Mouse (Mus musculus): Measurements from ENCODE around the gene Tdpoz4. TPM values are rescaled to one million over a fixed set of nuclear protein-coding genes. Genes with fewer than 3 reads are reported as not detected.
"Not testable (repeated sequence)": the region's sequence is repeated elsewhere in the genome, so short reads cannot be mapped to it uniquely, and the experiment has no call there.

The Tdpoz4 gene
- polyA plus RNA-seq (2014; fragmentation: Nextera tagmentation; extraction: Ambion mirVana) = not detected in 2 replicates

DNA sequence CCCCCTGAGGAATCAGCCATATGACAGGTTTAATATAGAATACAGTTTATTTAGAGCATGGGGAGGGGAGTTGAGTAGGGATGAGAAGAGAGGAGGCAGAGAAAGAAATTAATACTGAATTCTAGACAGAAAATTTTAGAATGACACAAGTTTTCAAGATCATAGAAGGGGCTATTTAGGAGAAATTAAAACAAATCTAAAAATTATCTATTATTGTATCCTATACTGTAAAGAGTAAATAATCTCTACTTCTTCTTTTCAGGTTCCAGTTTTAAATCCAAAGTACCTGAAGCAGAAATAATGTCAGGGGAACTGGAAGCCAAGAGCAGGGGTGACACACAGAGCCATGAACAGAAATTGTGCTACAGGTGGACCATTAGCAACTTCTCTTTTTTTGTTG lies at the start of gene Tdpoz4:
Gene Tdpoz4, plus strand, starts transcription at position 301 of the 400 bp plus-strand sequence.
- not testable (repeated sequence) for DNase-seq (ENCODE audit: low spot score); H3K4me1 ChIP-seq (ENCODE audit: control insufficient read depth, insufficient read depth, low read length); H3K4me2 ChIP-seq (ENCODE audit: low read depth); ATAC-seq (ENCODE audit: insufficient read depth, low FRiP score, low TSS enrichment); H3K4me3 ChIP-seq (ENCODE audit: low read depth, low read length); H3K27ac ChIP-seq (ENCODE audit: low read depth, low read length); H3K9ac ChIP-seq (ENCODE audit: low read length); H3K36me3 ChIP-seq (ENCODE audit: control insufficient read depth, insufficient read depth, low read length); H3K9me3 ChIP-seq (ENCODE audit: control insufficient read depth, low read length); H3K27me3 ChIP-seq (ENCODE audit: control insufficient read depth, insufficient read depth, low read length)

DNA sequence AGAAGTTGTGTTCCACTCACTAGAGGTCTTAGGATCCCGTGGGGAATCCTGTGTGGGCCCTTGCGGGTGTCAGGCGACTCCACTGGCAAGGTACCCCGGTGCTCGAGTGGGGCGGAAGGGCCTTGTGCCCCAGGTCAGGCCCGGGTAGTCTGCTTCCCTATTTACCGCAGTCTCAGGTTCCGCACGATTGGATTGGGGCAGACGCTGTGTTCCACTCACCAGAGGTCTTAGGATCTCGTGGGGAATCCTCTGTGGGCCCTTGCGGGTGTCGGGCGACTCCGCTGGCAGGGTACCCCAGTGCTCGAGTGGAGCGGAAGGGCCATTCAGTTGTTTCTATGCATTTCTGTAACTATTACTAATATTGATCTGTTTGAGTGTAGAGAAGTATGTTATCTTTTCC lies 42.2 kb upstream of the Tdpoz4 start:
- H3K9me3 ChIP-seq (ENCODE audit: control insufficient read depth, low read length); ATAC-seq (ENCODE audit: insufficient read depth, low FRiP score, low TSS enrichment); DNase-seq (ENCODE audit: low spot score); H3K27me3 ChIP-seq (ENCODE audit: control insufficient read depth, insufficient read depth, low read length); H3K9ac ChIP-seq (ENCODE audit: low read length); H3K4me3 ChIP-seq (ENCODE audit: low read depth, low read length); H3K4me2 ChIP-seq (ENCODE audit: low read depth); H3K4me1 ChIP-seq (ENCODE audit: control insufficient read depth, insufficient read depth, low read length); H3K36me3 ChIP-seq (ENCODE audit: control insufficient read depth, insufficient read depth, low read length); H3K27ac ChIP-seq (ENCODE audit: low read depth, low read length): not testable (repeated sequence)
- WGBS = 92% methylated on average over 18 of the region's 18 CpGs

DNA sequence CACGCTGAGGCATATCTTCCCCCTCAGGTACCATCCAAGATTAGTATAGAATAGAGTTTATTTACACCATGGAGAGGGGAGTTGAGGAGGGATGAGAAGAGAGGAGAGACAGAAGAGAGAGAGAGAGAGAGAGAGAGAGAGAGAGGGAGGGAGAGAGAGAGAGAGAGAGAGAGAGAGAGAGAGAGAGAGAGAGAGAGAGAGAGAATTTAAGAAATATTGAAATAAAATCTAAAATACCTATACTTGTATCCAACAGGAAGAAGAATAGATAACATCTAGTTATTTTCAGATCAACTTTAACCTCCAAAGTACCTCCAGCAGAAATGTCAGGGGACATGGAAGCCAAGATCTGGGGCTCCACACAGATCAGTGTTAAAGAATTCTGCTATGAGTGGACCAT lies 23.5 kb upstream of the Tdpoz4 start, which contains the start of gene Gm5773:
Gene Gm5773, plus strand, starts transcription at position 301 of the 400 bp plus-strand sequence.
- 84% methylated on average over 1 of the region's 1 CpGs for WGBS
- not testable (repeated sequence) for H3K27ac ChIP-seq (ENCODE audit: low read depth, low read length); H3K4me3 ChIP-seq (ENCODE audit: low read depth, low read length); DNase-seq (ENCODE audit: low spot score); H3K9ac ChIP-seq (ENCODE audit: low read length); H3K9me3 ChIP-seq (ENCODE audit: control insufficient read depth, low read length); H3K27me3 ChIP-seq (ENCODE audit: control insufficient read depth, insufficient read depth, low read length); ATAC-seq (ENCODE audit: insufficient read depth, low FRiP score, low TSS enrichment); H3K36me3 ChIP-seq (ENCODE audit: control insufficient read depth, insufficient read depth, low read length); H3K4me2 ChIP-seq (ENCODE audit: low read depth); H3K4me1 ChIP-seq (ENCODE audit: control insufficient read depth, insufficient read depth, low read length)

DNA sequence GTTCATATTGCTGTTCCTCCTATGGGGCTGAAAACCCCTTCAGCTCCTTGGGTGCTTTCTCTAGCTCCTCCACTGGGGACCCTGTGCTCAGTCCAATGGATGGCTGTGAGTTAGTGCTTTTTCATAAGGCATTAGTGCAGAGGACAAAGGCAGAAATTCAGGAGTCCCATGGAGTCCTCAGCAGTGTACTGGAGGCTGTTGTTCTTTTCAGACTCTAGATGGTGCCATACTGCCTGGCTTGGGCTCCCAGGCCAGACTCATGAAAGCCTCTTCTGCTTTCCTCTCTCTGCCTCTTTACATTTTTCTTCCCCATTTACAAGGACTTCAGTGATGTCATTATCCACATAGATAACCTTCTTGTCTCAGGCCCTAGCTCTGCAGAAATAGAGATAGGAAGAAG lies 17.1 kb downstream of the Tdpoz4 start:
- ATAC-seq (ENCODE audit: insufficient read depth, low FRiP score, low TSS enrichment); H3K27me3 ChIP-seq (ENCODE audit: control insufficient read depth, insufficient read depth, low read length); DNase-seq (ENCODE audit: low spot score); H3K4me3 ChIP-seq (ENCODE audit: low read depth, low read length); H3K4me1 ChIP-seq (ENCODE audit: control insufficient read depth, insufficient read depth, low read length); H3K4me2 ChIP-seq (ENCODE audit: low read depth); H3K27ac ChIP-seq (ENCODE audit: low read depth, low read length); H3K9me3 ChIP-seq (ENCODE audit: control insufficient read depth, low read length); H3K36me3 ChIP-seq (ENCODE audit: control insufficient read depth, insufficient read depth, low read length); H3K9ac ChIP-seq (ENCODE audit: low read length): not testable (repeated sequence)

DNA sequence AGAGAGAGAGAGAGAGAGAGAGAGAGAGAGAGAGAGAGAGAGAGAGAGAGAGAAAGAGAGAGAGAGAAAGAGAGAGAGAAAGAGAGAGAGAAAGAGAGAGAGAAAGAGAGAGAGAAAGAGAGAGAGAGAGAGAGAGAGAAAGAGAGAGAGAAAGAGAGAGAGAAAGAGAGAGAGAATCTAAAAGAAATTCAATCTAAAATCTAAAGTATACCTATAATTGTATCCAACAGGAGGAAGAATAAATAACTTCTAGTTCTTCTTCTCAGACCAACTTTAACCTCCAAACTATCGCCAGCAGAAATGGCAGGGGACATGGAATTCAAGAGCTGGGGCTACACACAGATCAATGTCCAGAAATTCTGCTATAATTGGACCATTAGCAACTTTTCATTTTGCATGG lies 29.5 kb downstream of the Tdpoz4 start, which contains the start of gene Tdpoz3:
Gene Tdpoz3, plus strand, starts transcription at position 301 of the 400 bp plus-strand sequence.
- 81% methylated on average over 1 of the region's 1 CpGs for WGBS
- not testable (repeated sequence) for H3K9ac ChIP-seq (ENCODE audit: low read length); H3K4me3 ChIP-seq (ENCODE audit: low read depth, low read length); H3K27me3 ChIP-seq (ENCODE audit: control insufficient read depth, insufficient read depth, low read length); ATAC-seq (ENCODE audit: insufficient read depth, low FRiP score, low TSS enrichment); H3K9me3 ChIP-seq (ENCODE audit: control insufficient read depth, low read length); DNase-seq (ENCODE audit: low spot score); H3K36me3 ChIP-seq (ENCODE audit: control insufficient read depth, insufficient read depth, low read length); H3K4me1 ChIP-seq (ENCODE audit: control insufficient read depth, insufficient read depth, low read length); H3K4me2 ChIP-seq (ENCODE audit: low read depth); H3K27ac ChIP-seq (ENCODE audit: low read depth, low read length)

Other genes with a start within 250 kb of the Tdpoz4 start
- 202 and 203 TPM in 2 replicates for gene S100a10, start 241.3 kb upstream of the Tdpoz4 start, polyA plus RNA-seq (2014; fragmentation: Nextera tagmentation; extraction: Ambion mirVana)
- gene Tdpoz2, start 143.7 kb upstream of the Tdpoz4 start, polyA plus RNA-seq (2014; fragmentation: Nextera tagmentation; extraction: Ambion mirVana) = not detected in 2 replicates
- not detected in 2 replicates for gene Tdpoz1, start 120.1 kb upstream of the Tdpoz4 start, polyA plus RNA-seq (2014; fragmentation: Nextera tagmentation; extraction: Ambion mirVana)
- not detected in 2 replicates for gene Gm37596, start 103.3 kb upstream of the Tdpoz4 start, polyA plus RNA-seq (2014; fragmentation: Nextera tagmentation; extraction: Ambion mirVana)
- gene Gm5773, start 23.4 kb upstream of the Tdpoz4 start, polyA plus RNA-seq (2014; fragmentation: Nextera tagmentation; extraction: Ambion mirVana) = not detected in 2 replicates
- not detected in 2 replicates for gene Tdpoz3, start 29.6 kb downstream of the Tdpoz4 start, polyA plus RNA-seq (2014; fragmentation: Nextera tagmentation; extraction: Ambion mirVana)
- not detected in 2 replicates for gene Gm9117, start 147.1 kb downstream of the Tdpoz4 start, polyA plus RNA-seq (2014; fragmentation: Nextera tagmentation; extraction: Ambion mirVana)
- gene Tdpoz5, start 164.9 kb downstream of the Tdpoz4 start, polyA plus RNA-seq (2014; fragmentation: Nextera tagmentation; extraction: Ambion mirVana) = not detected in 2 replicates